In the genomic region with DNA sequence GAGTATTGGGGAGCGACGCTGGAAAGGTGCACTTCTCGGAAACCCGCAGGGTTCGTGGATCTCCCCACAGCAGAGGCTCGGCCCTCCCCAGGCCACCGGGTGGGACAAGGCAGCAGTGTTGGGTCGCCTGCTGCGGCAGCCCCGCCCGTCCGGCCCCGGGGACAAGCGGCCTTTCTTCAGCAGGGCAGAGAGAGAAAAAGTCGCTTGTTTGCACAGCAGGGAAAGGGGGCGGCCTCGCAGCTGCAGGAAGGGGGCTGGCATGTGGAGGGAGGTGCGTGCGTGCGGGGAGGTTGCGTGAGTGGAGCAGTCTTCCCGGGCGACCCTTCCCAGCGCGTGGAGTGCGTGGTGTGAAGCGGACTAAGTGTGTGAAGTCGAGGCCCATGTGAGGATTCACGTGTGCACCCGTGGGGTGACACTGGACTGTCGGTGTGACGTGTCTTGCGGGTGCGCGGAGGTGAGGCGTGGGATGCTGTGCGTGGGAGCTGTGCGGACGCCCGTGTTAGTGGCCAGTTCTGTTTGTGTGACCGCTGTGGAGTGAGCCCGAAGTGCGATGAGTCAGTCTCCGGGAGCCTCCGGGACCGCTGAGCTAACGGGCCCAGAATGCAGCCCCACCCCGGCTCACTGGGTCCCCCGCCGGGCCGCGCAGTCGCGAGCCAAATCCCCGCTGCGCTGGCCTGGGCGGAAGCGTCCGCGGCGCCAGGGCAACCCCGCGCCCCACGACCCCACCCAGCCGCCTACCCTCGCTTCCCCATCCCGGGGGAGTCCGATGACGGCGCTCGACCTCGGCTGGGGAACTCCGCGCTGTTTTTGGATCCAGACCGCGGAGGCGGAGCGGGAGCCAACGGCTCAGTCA, we compare ENCODE assay signal across 8 mouse cellular contexts. TPM values are rescaled to one million over a fixed set of nuclear protein-coding genes. Genes with fewer than 3 reads are reported as not detected.
A peak's percentile ranks its signal among the peaks of the same experiment; 100 is the strongest.
DNase-seq lines count a peak whose midpoint lies in the region; ATAC-seq and TF ChIP-seq lines count a peak whose summit lies in the region.

No protein-coding gene starts in this region.

- H3K9me3 ChIP-seq in MEL (replicated peaks; ENCODE audit: insufficient read depth, low read length), result no peaks in the 10 kb centered on the region
- H3K9me3 ChIP-seq in intestine, embryonic 16.5 days (ENCODE audit: control insufficient read depth, low read length), result peaks cover 3% of the 10 kb centered on the region; the same call in 1 of the 2 replicates
- H3K9me3 ChIP-seq in liver, embryonic 16.5 days (replicated peaks; ENCODE audit: control insufficient read depth, low read length), result no peaks in the 10 kb centered on the region
- H3K9me3 ChIP-seq in neural tube, embryonic 11.5 days (ENCODE audit: control insufficient read depth, low read length), result no peaks in the 10 kb centered on the region

- H3K4me1 ChIP-seq in MEL (ENCODE audit: control insufficient read depth in 1 of 2, insufficient read depth in 2 of 2, low read length in 2 of 2), result peaks cover 11 to 17% of the 10 kb centered on the region in 2 experiments
- peaks cover 22% of the 10 kb centered on the region for H3K4me1 ChIP-seq in intestine, embryonic 16.5 days (ENCODE audit: control insufficient read depth, insufficient read depth, low read length)
- peaks cover 15% of the 10 kb centered on the region for H3K4me1 ChIP-seq in liver, embryonic 16.5 days (ENCODE audit: control insufficient read depth, low read depth, low read length)
- H3K4me1 ChIP-seq in neural tube, embryonic 11.5 days (ENCODE audit: control insufficient read depth, insufficient read depth, low read length), result peaks cover 14% of the 10 kb centered on the region

- no peak for TF ChIP-seq POLR2A in MEL (IDR thresholded peaks at IDR 0.05; ENCODE audit: control insufficient read depth in 1 of 2, insufficient read depth in 1 of 2, low read depth in 1 of 2, low read length in 2 of 2, poor library complexity in 1 of 2)

- H3K36me3 ChIP-seq in MEL (ENCODE audit: control insufficient read depth in 1 of 2, insufficient read depth in 2 of 2, low read length in 2 of 2), result peaks cover 0 to 11% of the 10 kb centered on the region in 2 experiments; a peak in 2 of 4 replicates
- H3K36me3 ChIP-seq in intestine, embryonic 16.5 days (ENCODE audit: control insufficient read depth, insufficient read depth, low read length), result no peaks in the 10 kb centered on the region
- no peaks in the 10 kb centered on the region for H3K36me3 ChIP-seq in liver, embryonic 16.5 days (ENCODE audit: control insufficient read depth, insufficient read depth)
- no peaks in the 10 kb centered on the region for H3K36me3 ChIP-seq in neural tube, embryonic 11.5 days (ENCODE audit: control insufficient read depth, insufficient read depth, low read length)

- H3K27ac ChIP-seq in MEL (ENCODE audit: control insufficient read depth, low read depth, low read length), result peak overlapping the region; percentile 52
- peak overlapping the region; percentile 59 for H3K27ac ChIP-seq in intestine, embryonic 16.5 days (ENCODE audit: low read length)
- no peak overlapping the region for H3K27ac ChIP-seq in liver, embryonic 16.5 days (ENCODE audit: low read length)
- peak overlapping the region; percentile 27; the same call in 1 of the 2 replicates for H3K27ac ChIP-seq in neural tube, embryonic 11.5 days (ENCODE audit: low read depth, low read length)

- WGBS in intestine, embryonic 16.5 days, result 1% methylated on average over 79 of the region's 79 CpGs
- WGBS in liver, embryonic 16.5 days (ENCODE audit: insufficient replicate concordance), result 1% methylated on average over 78 of the region's 79 CpGs
- WGBS in neural tube, embryonic 11.5 days, result under 1% methylated on average over 74 of the region's 79 CpGs

- ATAC-seq in intestine, embryonic 16.5 days, result peak; percentile 41; the same call in 1 of the 2 replicates
- no peak; the same call in 1 of the 2 replicates for ATAC-seq in liver, embryonic 16.5 days (ENCODE audit: low read depth)
- peak; percentile 57 for ATAC-seq in neural tube, embryonic 11.5 days (ENCODE audit: insufficient read depth, low FRiP score, low TSS enrichment)

- H3K79me2 ChIP-seq in MEL (ENCODE audit: control insufficient read depth, insufficient read depth, low read length, poor library complexity), result no peaks in the 10 kb centered on the region

- peak overlapping the region; percentile 54 for H3K9ac ChIP-seq in MEL (ENCODE audit: control insufficient read depth, low read depth, low read length, poor library complexity, severe bottlenecking)
- H3K9ac ChIP-seq in intestine, embryonic 16.5 days (ENCODE audit: low read depth, low read length), result peak overlapping the region; percentile 73
- H3K9ac ChIP-seq in liver, embryonic 16.5 days (ENCODE audit: low read depth, low read length), result peak overlapping the region; percentile 21; the same call in 1 of the 2 replicates
- H3K9ac ChIP-seq in neural tube, embryonic 11.5 days (ENCODE audit: low read length), result peak overlapping the region; percentile 66

- peak; percentile 51 to 52 for DNase-seq in B cell, adult 2 months
- peak; percentile 46 for DNase-seq in MEL (ENCODE audit: low read depth, low spot score)
- peak; percentile 60 to 69 for DNase-seq in cerebellum, postnatal 25 days
- DNase-seq in heart, adult 11 months, result peak; percentile 99
- peak; percentile 56 for DNase-seq in neural tube, embryonic 11.5 days (ENCODE audit: low spot score)
- DNase-seq in urinary bladder, postnatal 4 days (ENCODE audit: low spot score in 2 of 2), result peak; percentile 68 to 71

- no peaks in the 10 kb centered on the region for H3K27me3 ChIP-seq in MEL (ENCODE audit: control insufficient read depth in 1 of 2, insufficient read depth in 2 of 2, low read length in 2 of 2)
- peaks cover 9% of the 10 kb centered on the region; the same call in 1 of the 2 replicates for H3K27me3 ChIP-seq in intestine, embryonic 16.5 days (replicated peaks; ENCODE audit: control insufficient read depth, insufficient read depth, low read length)
- peaks cover 44% of the 10 kb centered on the region for H3K27me3 ChIP-seq in liver, embryonic 16.5 days (ENCODE audit: control insufficient read depth, insufficient read depth, low read depth, low read length)
- 0 out of 2 replicates have a peak, but pooled peaks cover 2% of the 10 kb centered on the region for H3K27me3 ChIP-seq in neural tube, embryonic 11.5 days (ENCODE audit: control insufficient read depth, insufficient read depth, low read length)

- no peak for TF ChIP-seq EP300 in MEL (IDR thresholded peaks at IDR 0.05; ENCODE audit: low read depth in 1 of 2, low read length in 2 of 2)

- H3K4me3 ChIP-seq in MEL (ENCODE audit: control insufficient read depth in 1 of 2, insufficient read depth in 1 of 2, low read depth in 2 of 2, low read length in 2 of 2), result peak overlapping the region; percentile 41 to 57
- H3K4me3 ChIP-seq in intestine, embryonic 16.5 days (ENCODE audit: low read length), result peak overlapping the region; percentile 64
- H3K4me3 ChIP-seq in liver, embryonic 16.5 days (ENCODE audit: low read depth, low read length), result peak overlapping the region; percentile 55
- H3K4me3 ChIP-seq in neural tube, embryonic 11.5 days (ENCODE audit: low read depth, low read length), result peak overlapping the region; percentile 65

- TF ChIP-seq RAD21 in MEL (IDR thresholded peaks at IDR 0.05; ENCODE audit: low read depth, low read length), result no peak

- H3K4me2 ChIP-seq in intestine, embryonic 16.5 days (ENCODE audit: low read depth, low read length), result peak overlapping the region; percentile 95
- H3K4me2 ChIP-seq in liver, embryonic 16.5 days (ENCODE audit: low read depth, low read length), result peak overlapping the region; percentile 75
- peak overlapping the region; percentile 98 for H3K4me2 ChIP-seq in neural tube, embryonic 11.5 days (ENCODE audit: low read depth)

- no peak for TF ChIP-seq CTCF in MEL (IDR thresholded peaks at IDR 0.05 in 2 of 3, conservative IDR thresholded peaks at IDR 0.05 in 1 of 3; ENCODE audit: control insufficient read depth in 1 of 3, insufficient read depth in 1 of 3, low read depth in 2 of 3, low read length in 3 of 3, poor library complexity in 1 of 3, severe bottlenecking in 1 of 3)

TF ChIP-seq in MEL, 35 proteins besides CTCF, POLR2A, EP300 and RAD21:
- TF ChIP-seq MAX (IDR thresholded peaks at IDR 0.05; ENCODE audit: low read length), result peak; percentile 45; the same call in 1 of the 2 replicates
- TF ChIP-seq TAL1 (IDR thresholded peaks at IDR 0.05; ENCODE audit: low read length), result no peak
- 0 out of 2 replicates have a peak, but pooled peaks have one; percentile 4 for TF ChIP-seq USF1 (IDR thresholded peaks at IDR 0.05; ENCODE audit: low read depth, low read length)
- TF ChIP-seq UBTF (IDR thresholded peaks at IDR 0.05; ENCODE audit: borderline replicate concordance, insufficient read depth, low read depth, low read length), result 0 out of 2 replicates have a peak, but pooled peaks have one; percentile 52
- TF ChIP-seq NRF1 (IDR thresholded peaks at IDR 0.05; ENCODE audit: insufficient read depth, low read depth, low read length, poor library complexity, severe bottlenecking), result peak; percentile 47; the same call in 1 of the 2 replicates
- no peak for TF ChIP-seq BHLHE40 (IDR thresholded peaks at IDR 0.05; ENCODE audit: borderline replicate concordance, low read depth, low read length)

RNA-seq across cellular contexts. Expression of a gene that starts 1.1 kb away (rescaled TPM):
- total RNA-seq in MEL (2012; rRNA removed), result 13.0 and 13.8 TPM in 2 replicates
- 10 to 100 TPM in 1 of 2 experiments, not detected in 1; 23.0 TPM for polyA plus RNA-seq in MEL (2012; ENCODE audit: insufficient read depth in 1 of 2, insufficient read length in 2 of 2, low read depth in 1 of 2, low replicate concordance in 2 of 2, missing spikeins in 1 of 2)
- 12.9 and 14.4 TPM in 2 replicates for polyA plus RNA-seq in intestine, embryonic 16.5 days (2015; fragmentation: Nextera tagmentation; extraction: Ambion mirVana)
- polyA plus RNA-seq in liver, embryonic 16.5 days (2015; fragmentation: Nextera tagmentation; extraction: Ambion mirVana), result 2.2 and 2.3 TPM in 2 replicates
- polyA plus RNA-seq in neural tube, embryonic 11.5 days (2014; fragmentation: Nextera tagmentation; extraction: Ambion mirVana), result 44.3 and 47.7 TPM in 2 replicates

RNA-seq across cellular contexts. Expression of a gene that starts 33.7 kb away (rescaled TPM):
- 118 and 124 TPM in 2 replicates for total RNA-seq in MEL (2012; rRNA removed)
- 100 to 1,000 TPM; 145 to 273 TPM for polyA plus RNA-seq in MEL (2012; ENCODE audit: insufficient read depth in 1 of 2, insufficient read length in 2 of 2, low read depth in 1 of 2, low replicate concordance in 2 of 2, missing spikeins in 1 of 2)
- 187 and 196 TPM in 2 replicates for polyA plus RNA-seq in intestine, embryonic 16.5 days (2015; fragmentation: Nextera tagmentation; extraction: Ambion mirVana)
- 92.8 and 95.6 TPM in 2 replicates for polyA plus RNA-seq in liver, embryonic 16.5 days (2015; fragmentation: Nextera tagmentation; extraction: Ambion mirVana)
- polyA plus RNA-seq in neural tube, embryonic 11.5 days (2014; fragmentation: Nextera tagmentation; extraction: Ambion mirVana), result 211 and 214 TPM in 2 replicates

RNA-seq across cellular contexts. Expression of a gene that starts 33.8 kb away (rescaled TPM):
- 30.2 and 31.8 TPM in 2 replicates for total RNA-seq in MEL (2012; rRNA removed)
- 10 to 100 TPM in 1 of 2 experiments, not detected in 1; 51.9 TPM for polyA plus RNA-seq in MEL (2012; ENCODE audit: insufficient read depth in 1 of 2, insufficient read length in 2 of 2, low read depth in 1 of 2, low replicate concordance in 2 of 2, missing spikeins in 1 of 2)
- polyA plus RNA-seq in intestine, embryonic 16.5 days (2015; fragmentation: Nextera tagmentation; extraction: Ambion mirVana), result 68.1 and 71.4 TPM in 2 replicates
- polyA plus RNA-seq in liver, embryonic 16.5 days (2015; fragmentation: Nextera tagmentation; extraction: Ambion mirVana), result 20.6 and 21.0 TPM in 2 replicates
- 144 and 145 TPM in 2 replicates for polyA plus RNA-seq in neural tube, embryonic 11.5 days (2014; fragmentation: Nextera tagmentation; extraction: Ambion mirVana)

Comparison
In these comparisons a context has a peak if more than half of its experiments do, and no peak if none do; other contexts are left out.
1. DNase-seq: peak in every context shown above with its lines; median percentile 99 in heart, adult 11 months; 70 in urinary bladder, postnatal 4 days; 64 in cerebellum, postnatal 25 days; 56 in neural tube, embryonic 11.5 days; 52 in B cell, adult 2 months; 46 in MEL.
2. H3K9ac ChIP-seq: peak in every context shown above with its lines; median percentile 73 in intestine, embryonic 16.5 days; 66 in neural tube, embryonic 11.5 days; 54 in MEL; 21 in liver, embryonic 16.5 days.